Mouse (Mus musculus): ENCODE data around the gene Cybc1. TPM values are rescaled to one million over a fixed set of nuclear protein-coding genes. Genes with fewer than 3 reads are reported as not detected.

Gene Cybc1
- polyA plus RNA-seq (2015; fragmentation: Nextera tagmentation; extraction: Ambion mirVana) = 35.7 and 38.9 TPM in 2 replicates

GRCm38 (mm10) chr11:121229018-121229439 lies at the start of gene Cybc1:
TSS of gene Cybc1 (minus strand) at chr11:121229322.
- peaks cover 27% of the 10 kb centered on the region for H3K36me3 ChIP-seq
- H3K4me2 ChIP-seq = peak within 1 kb of the TSS; percentile 81
- peak within 1 kb of the TSS; percentile 75 for H3K27ac ChIP-seq (replicated peaks)
- ATAC-seq (ENCODE audit: low FRiP score) = peak; percentile 86
- no peaks in the 10 kb centered on the region for H3K9me3 ChIP-seq (replicated peaks)
- H3K9ac ChIP-seq (replicated peaks) = peak within 1 kb of the TSS; percentile 65
- WGBS = under 1% methylated on average over 23 of the region's 23 CpGs
- peaks cover 32% of the 10 kb centered on the region for H3K4me1 ChIP-seq
- H3K4me3 ChIP-seq (replicated peaks) = peak within 1 kb of the TSS; percentile 79
- no peaks in the 10 kb centered on the region for H3K27me3 ChIP-seq (replicated peaks)

- Histone ChIP-seq H3K27me3 (replicated peaks) (no peaks in the 10 kb centered on the region), H3K36me3 (no peaks in the 10 kb centered on the region), H3K9me3 (replicated peaks) (no peaks in the 10 kb centered on the region), H3K4me3 (replicated peaks) (no peak overlapping the region), H3K4me1 (peaks cover 11% of the 10 kb centered on the region; the same call in 1 of the 2 replicates), H3K4me2 (no peak overlapping the region), H3K27ac (replicated peaks) (no peak overlapping the region), H3K9ac (replicated peaks) (no peak overlapping the region)
- WGBS = 88% methylated on average over 3 of the region's 3 CpGs
- ATAC-seq (ENCODE audit: low FRiP score) = no peak
Measured at GRCm38 (mm10) chr11:121278011-121278410, 48.9 kb upstream of the Cybc1 start.

DNA sequence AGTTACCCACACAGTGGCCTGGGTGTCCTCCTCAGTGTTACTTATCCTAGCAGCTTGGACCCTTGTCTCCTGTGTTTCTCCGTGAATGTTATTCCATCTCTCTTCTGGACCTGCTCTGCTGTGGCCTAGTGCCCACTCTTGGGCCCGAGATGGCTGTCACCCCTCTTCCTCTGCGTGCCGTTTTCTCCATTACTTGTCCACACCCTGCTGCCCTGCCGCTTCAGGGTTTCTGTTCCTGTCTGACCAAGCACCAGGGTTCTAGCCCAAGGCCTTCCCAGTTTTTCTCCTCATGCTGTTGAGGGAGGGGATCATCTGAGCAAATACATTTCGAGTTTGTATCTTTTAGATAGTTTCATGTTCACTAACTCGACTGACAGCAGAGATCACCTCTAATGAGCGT lies 48.4 kb upstream of the Cybc1 start:
- Histone ChIP-seq H3K9ac (replicated peaks) (no peak overlapping the region), H3K27ac (replicated peaks) (no peak overlapping the region), H3K4me2 (no peak overlapping the region), H3K27me3 (replicated peaks) (no peaks in the 10 kb centered on the region), H3K4me1 (peaks cover 9% of the 10 kb centered on the region; the same call in 1 of the 2 replicates), H3K36me3 (no peaks in the 10 kb centered on the region), H3K9me3 (replicated peaks) (no peaks in the 10 kb centered on the region), H3K4me3 (replicated peaks) (no peak overlapping the region)
- 95% methylated on average over 8 of the region's 8 CpGs for WGBS
- no peak for ATAC-seq (ENCODE audit: low FRiP score)

DNA sequence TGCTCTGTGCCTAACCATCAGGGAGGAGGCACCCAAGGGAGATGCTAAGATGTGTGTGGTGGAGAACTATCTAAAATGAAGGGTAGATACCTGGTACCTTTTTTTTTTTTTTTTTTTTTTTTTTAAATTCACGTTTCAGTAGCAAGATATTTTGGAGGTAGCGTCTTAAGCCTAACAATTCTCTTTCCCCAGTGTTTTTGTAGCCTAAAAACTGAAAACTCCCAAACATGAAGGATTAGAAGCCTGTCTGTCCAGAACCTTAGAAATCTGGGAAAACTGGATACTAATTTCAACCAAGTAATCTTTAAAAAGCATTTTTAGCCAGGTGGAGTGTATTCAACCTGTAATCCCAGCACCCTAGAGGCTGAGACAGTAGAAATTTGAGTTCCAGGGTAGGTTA lies 32.0 kb upstream of the Cybc1 start:
- Histone ChIP-seq H3K4me2 (peak overlapping the region; percentile 80), H3K27me3 (replicated peaks) (no peaks in the 10 kb centered on the region), H3K9ac (replicated peaks) (peak overlapping the region; percentile 97), H3K36me3 (peaks cover 21% of the 10 kb centered on the region), H3K4me1 (peaks cover 43% of the 10 kb centered on the region), H3K27ac (replicated peaks) (0 out of 2 replicates have a peak overlapping the region, but pooled peaks have one; percentile 96), H3K9me3 (replicated peaks) (no peaks in the 10 kb centered on the region), H3K4me3 (replicated peaks) (peak overlapping the region; percentile 98)
- no peak for ATAC-seq (ENCODE audit: low FRiP score)
- 49% methylated on average over 2 of the region's 2 CpGs for WGBS

DNA sequence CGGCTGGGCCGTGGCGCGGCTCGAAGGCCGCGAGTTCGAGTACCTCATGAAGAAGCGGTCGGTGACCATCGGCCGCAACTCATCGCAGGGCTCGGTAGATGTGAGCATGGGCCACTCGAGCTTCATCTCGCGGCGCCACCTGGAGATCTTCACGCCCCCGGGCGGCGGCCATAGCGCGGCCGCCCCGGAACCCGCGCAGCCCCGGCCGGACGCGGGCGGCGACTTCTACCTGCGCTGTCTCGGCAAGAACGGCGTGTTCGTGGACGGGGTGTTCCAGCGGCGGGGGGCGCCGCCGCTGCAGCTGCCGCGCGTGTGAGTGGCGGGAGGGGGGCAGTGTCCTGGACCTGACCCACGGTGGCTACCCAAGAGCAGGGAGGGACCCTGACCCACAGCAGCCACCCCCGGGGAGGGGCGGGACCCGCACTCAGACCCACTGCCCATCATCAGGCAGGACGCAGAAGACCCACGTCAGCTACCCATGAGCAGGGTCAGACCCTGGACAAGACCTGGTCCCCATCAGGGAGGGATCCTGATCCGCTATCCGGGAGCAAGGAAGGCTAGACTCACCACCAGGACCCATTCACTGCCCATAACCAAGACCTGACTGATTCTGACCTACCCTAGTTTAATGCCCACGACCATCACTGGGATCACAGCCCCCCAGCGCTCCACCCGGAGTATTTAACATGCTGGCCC lies 31.2 kb upstream of the Cybc1 start:
- Histone ChIP-seq H3K9me3 (replicated peaks) (no peaks in the 10 kb centered on the region), H3K4me1 (peaks cover 43% of the 10 kb centered on the region), H3K9ac (replicated peaks) (peak overlapping the region; percentile 97), H3K4me2 (peak overlapping the region; percentile 80), H3K36me3 (peaks cover 28% of the 10 kb centered on the region), H3K27me3 (replicated peaks) (no peaks in the 10 kb centered on the region), H3K27ac (replicated peaks) (peak overlapping the region; percentile 96), H3K4me3 (replicated peaks) (peak overlapping the region; percentile 98)
- peak; percentile 15; the same call in 1 of the 2 replicates for ATAC-seq (ENCODE audit: low FRiP score)
- WGBS = under 1% methylated on average over 55 of the region's 60 CpGs

- Histone ChIP-seq H3K36me3 (peaks cover 35% of the 10 kb centered on the region), H3K4me1 (peaks cover 43% of the 10 kb centered on the region), H3K4me2 (peak within 1 kb of the TSS; percentile 80), H3K27me3 (replicated peaks) (no peaks in the 10 kb centered on the region), H3K9ac (replicated peaks) (peak within 1 kb of the TSS; percentile 97), H3K4me3 (replicated peaks) (peak within 1 kb of the TSS; percentile 98), H3K27ac (replicated peaks) (peak within 1 kb of the TSS; percentile 96), H3K9me3 (replicated peaks) (no peaks in the 10 kb centered on the region)
- WGBS = under 1% methylated on average over 88 of the region's 91 CpGs
- ATAC-seq (ENCODE audit: low FRiP score) = peak; percentile 98
Measured at GRCm38 (mm10) chr11:121259160-121260100, 30.3 kb upstream of the Cybc1 start, which contains the start of gene Foxk2. TSS of gene Foxk2 (plus strand) at chr11:121259990.

- Histone ChIP-seq H3K9me3 (replicated peaks) (no peaks in the 10 kb centered on the region), H3K4me1 (no peaks in the 10 kb centered on the region), H3K36me3 (peaks cover 96% of the 10 kb centered on the region), H3K27ac (replicated peaks) (no peak overlapping the region), H3K9ac (replicated peaks) (no peak overlapping the region), H3K4me3 (replicated peaks) (no peak overlapping the region), H3K4me2 (no peak overlapping the region), H3K27me3 (replicated peaks) (no peaks in the 10 kb centered on the region)
- ATAC-seq (ENCODE audit: low FRiP score) = no peak
- WGBS = 94% methylated on average over 8 of the region's 8 CpGs
Measured at GRCm38 (mm10) chr11:121250196-121250595, 21.1 kb upstream of the Cybc1 start.

GRCm38 (mm10) chr11:121239669-121240068 lies 10.5 kb upstream of the Cybc1 start:
- Histone ChIP-seq H3K4me3 (replicated peaks) (no peak overlapping the region), H3K4me2 (no peak overlapping the region; the same call in 1 of the 2 replicates), H3K9me3 (replicated peaks) (no peaks in the 10 kb centered on the region), H3K27me3 (replicated peaks) (no peaks in the 10 kb centered on the region), H3K9ac (replicated peaks) (no peak overlapping the region), H3K4me1 (peaks cover 43% of the 10 kb centered on the region), H3K36me3 (peaks cover 35% of the 10 kb centered on the region), H3K27ac (replicated peaks) (no peak overlapping the region)
- no peak for ATAC-seq (ENCODE audit: low FRiP score)
- 92% methylated on average over 2 of the region's 2 CpGs for WGBS

GRCm38 (mm10) chr11:121237345-121238128 lies 8.4 kb upstream of the Cybc1 start:
- ATAC-seq (ENCODE audit: low FRiP score) = peak; percentile 18
- WGBS = 3% methylated on average over 28 of the region's 28 CpGs

GRCm38 (mm10) chr11:121236564-121237344 lies 7.6 kb upstream of the Cybc1 start, which contains the start of gene Narf:
TSS of gene Narf (plus strand) at chr11:121237253.
- H3K4me3 ChIP-seq (replicated peaks) = peak within 1 kb of the TSS; percentile 55
- peak within 1 kb of the TSS; percentile 100 for H3K27ac ChIP-seq (replicated peaks)
- peaks cover 9% of the 10 kb centered on the region for H3K36me3 ChIP-seq
- ATAC-seq (ENCODE audit: low FRiP score) = peak; percentile 100
- peaks cover 40% of the 10 kb centered on the region for H3K4me1 ChIP-seq
- no peaks in the 10 kb centered on the region for H3K27me3 ChIP-seq (replicated peaks)
- H3K9me3 ChIP-seq (replicated peaks) = no peaks in the 10 kb centered on the region
- under 1% methylated on average over 50 of the region's 50 CpGs for WGBS
- peak within 1 kb of the TSS; percentile 72 for H3K9ac ChIP-seq (replicated peaks)
- peak within 1 kb of the TSS; percentile 65 for H3K4me2 ChIP-seq

More at GRCm38 (mm10) chr11:121237345-121238128, 8.4 kb upstream of the Cybc1 start:
- peak overlapping the region; percentile 100 for H3K27ac ChIP-seq (replicated peaks)
- H3K27me3 ChIP-seq (replicated peaks) = no peaks in the 10 kb centered on the region
- H3K36me3 ChIP-seq = peaks cover 16% of the 10 kb centered on the region
- peak overlapping the region; percentile 55 for H3K4me3 ChIP-seq (replicated peaks)
- H3K9ac ChIP-seq (replicated peaks) = peak overlapping the region; percentile 67
- H3K9me3 ChIP-seq (replicated peaks) = no peaks in the 10 kb centered on the region
- H3K4me1 ChIP-seq = peaks cover 43% of the 10 kb centered on the region
- H3K4me2 ChIP-seq = peak overlapping the region; percentile 65

Measured in neural tube, embryonic 15.5 days (tissue).